Mouse (Mus musculus) liver, embryonic 14.5 days (tissue): ENCODE results near the gene Pygl. TPM values are rescaled to one million over a fixed set of nuclear protein-coding genes. Genes with fewer than 3 reads are reported as not detected.

Source experiments
- ATAC-seq: fragments of 200-750 bp; cut with Nextera tagmentation; 2 replicates; pipeline ENCODE4 v1.8.0; 2017; ENCODE audit warnings: moderate number of reproducible peaks, mild to moderate bottlenecking, moderate library complexity; ENCODE audit not compliant: insufficient read depth
- DNase-seq, 3 experiments: peaks; one replicate each; pipeline ENCODE4 v3.0.0-alpha.2; 2012 to 2013; ENCODE audit warnings: low read depth in 3 of 3, low spot score in 3 of 3
- H3K27ac ChIP-seq: fragments of 300-500 bp; sonication (generic); 2 replicates; pipeline ENCODE4 v1.5.1; 2014; ENCODE audit warnings: moderate library complexity, mild to moderate bottlenecking, control low read depth, inconsistent platforms
- H3K27me3 ChIP-seq: fragments of 300-500 bp; sonication (generic); 2 replicates; pipeline ENCODE4 v1.6.1; 2014; ENCODE audit warnings: mild to moderate bottlenecking, low read length, moderate library complexity; ENCODE audit not compliant: control insufficient read depth, insufficient read depth
- H3K36me3 ChIP-seq: fragments of 300-500 bp; sonication (generic); replicated peaks from 2 replicates; pipeline ENCODE4 v1.6.1; 2014; ENCODE audit warnings: low read depth; ENCODE audit not compliant: control insufficient read depth, insufficient read depth
- H3K4me1 ChIP-seq, 2 experiments: fragments of 200-500 bp in 1 of 2; fragments of 300-500 bp in 1 of 2; sonication (generic) in 1 of 2; replicated peaks; 2 replicates each; pipeline ENCODE4 v1.6.1; 2012 to 2014; ENCODE audit warnings: antibody characterized with exemption in 1 of 2, inconsistent platforms in 1 of 2, low read length in 1 of 2; ENCODE audit not compliant: control insufficient read depth in 2 of 2, insufficient read depth in 2 of 2
- H3K4me2 ChIP-seq: fragments of 300-500 bp; sonication (generic); 2 replicates; pipeline ENCODE4 v1.6.1; 2014; ENCODE audit warnings: low read depth, mild to moderate bottlenecking, control low read depth, moderate library complexity
- H3K4me3 ChIP-seq, 2 experiments: fragments of 200-500 bp in 1 of 2; fragments of 300-500 bp in 1 of 2; sonication (generic) in 1 of 2; 2 replicates each; pipeline ENCODE4 v1.5.1; 2012 to 2014; ENCODE audit warnings: low read depth in 2 of 2, low read length in 2 of 2, mild to moderate bottlenecking in 2 of 2, control low read depth in 1 of 2, inconsistent platforms in 1 of 2, moderate library complexity in 1 of 2; ENCODE audit not compliant: insufficient read depth in 1 of 2
- H3K9ac ChIP-seq: fragments of 300-500 bp; sonication (generic); replicated peaks from 2 replicates; pipeline ENCODE4 v1.6.1; 2014; ENCODE audit warnings: mild to moderate bottlenecking, control low read depth, moderate library complexity
- H3K9me3 ChIP-seq: fragments of 300-500 bp; sonication (generic); 2 replicates; pipeline ENCODE4 v1.6.1; 2016; ENCODE audit warnings: low read length, mixed read lengths; ENCODE audit not compliant: control insufficient read depth
- CTCF ChIP-seq: IDR thresholded peaks from 2 replicates; pipeline ENCODE4 v1.5.1; 2016; ENCODE audit warnings: antibody characterized with exemption, low read depth, control low read depth
- EP300 ChIP-seq: IDR thresholded peaks from 2 replicates; pipeline ENCODE4 v1.6.1; 2016; ENCODE audit warnings: antibody characterized with exemption, low read depth
- WGBS: fragments of 180-500 bp; shearing (Covaris S2); extraction: QIAGEN DNeasy Blood & Tissue Kit; methylation state at CpG from one replicate; pipeline ENCODE4 v1.1.7; 2014; ENCODE audit not compliant: insufficient replicate concordance; 5-methylcytosine and 5-hydroxymethylcytosine counted together
- polyA plus RNA-seq, 2 experiments: library from polyadenylated mRNA; depleted of rRNA in 1 of 2; stranded (reverse) in 1 of 2; unstranded in 1 of 2; fragments of >200 nt; fragmentation: Nextera tagmentation in 1 of 2; extraction: Ambion mirVana in 1 of 2; gene quantifications; 2 replicates each; pipeline versions ENCODE4 v1.2.1 to v1.2.3; 2012 to 2014

Gene Pygl
- polyA plus RNA-seq, 2 experiments, result 29.5 to 47.9 TPM

GRCm38 (mm10) chr12:70216229-70216800 is 15.0 kb downstream of the Pygl start:
- 69% methylated on average over 16 of the region's 16 CpGs for WGBS
- Histone ChIP-seq H3K27me3 (no peaks in the 10 kb centered on the region), H3K9ac (no peak overlapping the region), H3K4me2 (no peak overlapping the region), H3K36me3 (no peaks in the 10 kb centered on the region; the same call in 1 of the 2 replicates), H3K27ac (no peak overlapping the region), H3K4me1 (0 out of 4 replicates have a peak, but pooled peaks cover 0 to 2% of the 10 kb centered on the region in 2 experiments), H3K9me3 (no peaks in the 10 kb centered on the region), H3K4me3 (no peak overlapping the region)
- DNase-seq (no peak), ATAC-seq (no peak)
- TF ChIP-seq EP300, result no peak
- TF ChIP-seq CTCF, result no peak

- no peaks in the 10 kb centered on the region for H3K27me3 ChIP-seq
- 0 out of 4 replicates have a peak, but pooled peaks cover 0 to 2% of the 10 kb centered on the region in 2 experiments for H3K4me1 ChIP-seq
- no peak overlapping the region for H3K27ac ChIP-seq
- H3K4me3 ChIP-seq, result no peak overlapping the region
- no peak overlapping the region for H3K4me2 ChIP-seq
- DNase-seq (no peak), ATAC-seq (no peak)
- H3K9me3 ChIP-seq, result no peaks in the 10 kb centered on the region
- no peak for TF ChIP-seq CTCF
- H3K9ac ChIP-seq, result no peak overlapping the region
- WGBS, result 64% methylated on average over 8 of the region's 8 CpGs
- no peaks in the 10 kb centered on the region for H3K36me3 ChIP-seq
Measured at GRCm38 (mm10) chr12:70214281-70214680, 17.0 kb downstream of the Pygl start.

DNA sequence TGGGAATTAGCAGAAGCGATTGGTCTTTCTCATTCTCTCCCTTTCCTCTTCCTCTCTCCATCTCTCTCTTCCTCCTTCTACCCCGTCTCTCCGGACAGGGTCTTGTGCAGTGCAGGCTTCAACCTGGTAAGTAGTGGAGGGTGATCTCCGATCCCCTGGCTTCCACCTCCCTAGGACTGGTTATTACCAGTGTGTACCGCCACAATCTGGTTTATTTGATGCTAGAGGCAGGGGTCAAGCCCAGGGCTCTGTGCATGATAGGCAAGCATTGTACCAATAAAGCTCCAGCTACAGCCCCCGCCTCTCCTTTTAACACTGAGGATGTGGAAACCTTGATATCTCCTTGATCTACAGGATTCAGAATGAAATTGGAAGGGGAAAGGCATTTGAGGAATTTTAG is 17.7 kb downstream of the Pygl start:
- H3K36me3 ChIP-seq, result no peaks in the 10 kb centered on the region
- 0 out of 4 replicates have a peak, but pooled peaks cover 0 to 2% of the 10 kb centered on the region in 2 experiments for H3K4me1 ChIP-seq
- H3K4me3 ChIP-seq, result no peak overlapping the region
- H3K9ac ChIP-seq, result no peak overlapping the region
- no peak overlapping the region for H3K4me2 ChIP-seq
- no peaks in the 10 kb centered on the region for H3K9me3 ChIP-seq
- ATAC-seq (no peak), DNase-seq (no peak)
- WGBS, result 72% methylated on average over 6 of the region's 6 CpGs
- no peak overlapping the region for H3K27ac ChIP-seq
- no peaks in the 10 kb centered on the region for H3K27me3 ChIP-seq
- TF ChIP-seq CTCF (no peak), EP300 (no peak)

GRCm38 (mm10) chr12:70212501-70212900 is 18.8 kb downstream of the Pygl start:
- H3K9me3 ChIP-seq, result no peaks in the 10 kb centered on the region
- H3K27ac ChIP-seq, result no peak overlapping the region
- H3K36me3 ChIP-seq, result no peaks in the 10 kb centered on the region
- no peak overlapping the region for H3K9ac ChIP-seq
- H3K4me2 ChIP-seq, result no peak overlapping the region
- DNase-seq (no peak), ATAC-seq (no peak)
- H3K4me3 ChIP-seq, result no peak overlapping the region
- no peaks in the 10 kb centered on the region for H3K4me1 ChIP-seq
- TF ChIP-seq EP300 (no peak), CTCF (no peak)
- 59% methylated on average over 4 of the region's 4 CpGs for WGBS
- H3K27me3 ChIP-seq, result no peaks in the 10 kb centered on the region

DNA sequence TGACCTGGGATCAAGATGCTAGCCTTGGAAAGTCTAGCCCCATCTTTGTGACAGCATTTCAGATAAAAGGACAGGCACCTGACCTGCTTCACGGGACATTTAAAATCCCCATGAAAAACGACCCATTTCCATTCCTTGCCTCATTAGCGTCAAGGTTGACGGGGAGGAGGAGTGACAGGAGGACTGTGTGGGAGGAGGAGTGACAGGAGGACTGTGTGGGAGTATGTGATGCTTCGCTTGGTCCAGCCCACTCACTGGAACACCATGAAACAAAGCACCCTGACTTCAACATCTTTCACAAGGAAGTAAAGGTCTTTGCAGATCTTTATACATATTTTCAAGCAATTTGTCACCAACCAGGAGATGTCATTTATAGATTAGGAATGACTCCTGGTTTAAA is 23.1 kb downstream of the Pygl start:
- DNase-seq (no peak), ATAC-seq (no peak)
- no peak overlapping the region for H3K9ac ChIP-seq
- no peaks in the 10 kb centered on the region; the same call in 1 of the 2 replicates for H3K36me3 ChIP-seq
- 50% methylated on average over 5 of the region's 5 CpGs for WGBS
- H3K27me3 ChIP-seq, result no peaks in the 10 kb centered on the region
- no peak overlapping the region for H3K27ac ChIP-seq
- no peaks in the 10 kb centered on the region for H3K9me3 ChIP-seq
- H3K4me3 ChIP-seq, result no peak overlapping the region
- TF ChIP-seq EP300 (no peak), CTCF (no peak)
- H3K4me2 ChIP-seq, result no peak overlapping the region
- H3K4me1 ChIP-seq, result no peaks in the 10 kb centered on the region
